Mouse (Mus musculus): Measurements from ENCODE around the gene Tnks1bp1.

DNA sequence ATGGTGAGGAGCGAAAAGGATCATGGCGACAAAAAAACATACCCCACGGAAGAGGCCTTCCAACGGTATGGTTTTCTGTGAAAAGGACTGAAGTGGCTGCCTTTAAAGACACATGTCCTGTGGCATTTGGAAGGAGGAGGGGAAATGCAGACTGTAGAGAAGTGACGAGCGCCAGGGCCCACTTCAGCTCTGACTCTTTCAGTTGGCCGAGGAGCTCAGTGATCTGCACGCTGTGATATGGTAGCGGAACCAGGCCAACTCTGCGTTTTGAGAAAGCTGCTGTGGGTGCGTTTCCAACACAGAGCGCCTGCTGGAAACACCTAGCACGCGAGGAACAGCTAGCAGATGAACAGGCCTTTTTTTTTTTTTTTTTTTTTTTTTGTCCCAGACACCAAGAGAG, 35.1 kb upstream of the Tnks1bp1 start:
- TF ChIP-seq CTCF (IDR thresholded peaks at IDR 0.05; ENCODE audit: borderline replicate concordance, control insufficient read depth, extremely low read depth, insufficient read depth, low read length, poor library complexity) (no peak), POLR2A (IDR thresholded peaks at IDR 0.05; ENCODE audit: control insufficient read depth, extremely low read depth, insufficient read depth, low read length, poor library complexity) (no peak)

Data from thymus, adult 2 months (tissue).